Mouse (Mus musculus) bone marrow macrophage, adult 2 months (primary cell): ENCODE results near the gene Serpinb1c.

Source experiments
- CTCF ChIP-seq: IDR thresholded peaks from 2 replicates; pipeline ENCODE4 v1.5.1; 2012; ENCODE audit warnings: low read depth, mild to moderate bottlenecking, low read length, moderate library complexity
- POLR2A ChIP-seq: IDR thresholded peaks from 2 replicates; pipeline ENCODE4 v1.6.1; 2012; ENCODE audit warnings: mild to moderate bottlenecking, low read depth, low read length, borderline replicate concordance

GRCm38 (mm10) chr13:32898111-32898510, at the start of gene Serpinb1c:
- TF ChIP-seq CTCF (no peak), POLR2A (no peak)
